Mouse (Mus musculus) neural tube, postnatal 0 days (tissue): ENCODE measurements around the gene Gm29666. TPM values are rescaled to one million over a fixed set of nuclear protein-coding genes. Genes with fewer than 3 reads are reported as not detected.

Experiments used
- microRNA-seq: library from miRNA; unstranded; fragments of <30 nt; microRNA quantifications from one replicate; pipeline ENCODE4, GENCODE M21; 2016
- polyA plus RNA-seq: library from polyadenylated mRNA; unstranded; fragments of >200 nt; fragmentation: Nextera tagmentation; extraction: Ambion mirVana; gene quantifications from 2 replicates; pipeline ENCODE4 v1.2.1, GENCODE M21; 2015

Gene Gm29666
- 0.70 and 0.87 TPM in 2 replicates for polyA plus RNA-seq

GRCm38 (mm10) chr15:84919938-84920337, at the start of gene Gm29666:
Gene Gm29666 (minus strand): TSS chr15:84920038.

GRCm38 (mm10) chr15:84922884-84923507, 3.2 kb upstream of the Gm29666 start, which contains the start of gene Nup50:
Gene Nup50 (plus strand): TSS chr15:84923411.

Small RNA genes within 50 kb of the gene (microRNA-seq; reads per million reads assigned to microRNA genes)
- 62.1 reads per million, percentile 37 among the genes with 10 or more reads in this experiment for gene Mir1249

Other genes starting within 250 kb of the Gm29666 start
- gene Arhgap8, start 200.0 kb downstream of the Gm29666 start, polyA plus RNA-seq: 1.6 and 1.7 TPM in 2 replicates
- 1.2 and 1.3 TPM in 2 replicates for gene Phf21b, start 64.0 kb downstream of the Gm29666 start, polyA plus RNA-seq
- 16.5 and 17.5 TPM in 2 replicates for gene Nup50, start 3.4 kb upstream of the Gm29666 start, polyA plus RNA-seq
- 33.6 and 53.4 TPM in 2 replicates for gene 5031439G07Rik, start 68.5 kb upstream of the Gm29666 start, polyA plus RNA-seq
- gene Upk3a, start 97.1 kb upstream of the Gm29666 start, polyA plus RNA-seq: 1.7 and 2.5 TPM in 2 replicates
- 25.3 and 25.4 TPM in 2 replicates for gene Fam118a, start 108.9 kb upstream of the Gm29666 start, polyA plus RNA-seq
- 0.09 and 0.21 TPM in 2 replicates for gene Smc1b, start 211.9 kb upstream of the Gm29666 start, polyA plus RNA-seq
- gene Ribc2, start 212.0 kb upstream of the Gm29666 start, polyA plus RNA-seq: 0.76 and 0.94 TPM in 2 replicates